Mouse (Mus musculus) kidney, adult 2 months (tissue): ENCODE data around the gene Abhd12b. TPM values are rescaled to one million over a fixed set of nuclear protein-coding genes. Genes with fewer than 3 reads are reported as not detected.
A peak's percentile ranks its signal among the peaks of the same experiment; 100 is the strongest.
"Not testable (repeated sequence)": the region's sequence is repeated elsewhere in the genome, so short reads cannot be mapped to it uniquely, and the experiment has no call there.

Source experiments
- DNase-seq: peaks from one replicate; pipeline ENCODE4 v3.0.0; 2021
- H3K27ac ChIP-seq: fragments of 200-500 bp; 2 replicates; pipeline ENCODE4 v1.5.1; 2012; ENCODE audit warnings: low read depth, low read length, control low read depth, inconsistent platforms; ENCODE audit not compliant: insufficient read depth
- H3K27me3 ChIP-seq: fragments of 200-500 bp; replicated peaks from 2 replicates; pipeline ENCODE4 v1.6.1; 2012; ENCODE audit warnings: mild to moderate bottlenecking, moderate library complexity, low read length, inconsistent platforms; ENCODE audit not compliant: control insufficient read depth, insufficient read depth
- H3K36me3 ChIP-seq: fragments of 200-500 bp; 2 replicates; pipeline ENCODE4 v1.6.1; 2012; ENCODE audit warnings: mild to moderate bottlenecking, moderate library complexity, low read length, inconsistent platforms; ENCODE audit not compliant: control insufficient read depth, insufficient read depth
- H3K4me1 ChIP-seq: fragments of 200-500 bp; 2 replicates; pipeline ENCODE4 v1.6.1; 2011; ENCODE audit warnings: low read length; ENCODE audit not compliant: control insufficient read depth, insufficient read depth
- H3K4me3 ChIP-seq: fragments of 200-500 bp; 2 replicates; pipeline ENCODE4 v1.5.1; 2011; ENCODE audit warnings: mild to moderate bottlenecking, low read depth, low read length, control low read depth; ENCODE audit not compliant: insufficient read depth
- CTCF ChIP-seq: fragments of 200-500 bp; conservative IDR thresholded peaks from 2 replicates; pipeline ENCODE4 v1.5.1; 2011; ENCODE audit warnings: low read depth, mild to moderate bottlenecking, control low read depth, low read length, moderate library complexity, mixed read lengths; ENCODE audit not compliant: insufficient read depth, insufficient read length
- POLR2A ChIP-seq: fragments of 200-500 bp; IDR thresholded peaks from one replicate; pipeline ENCODE4 v1.6.1; 2011; ENCODE audit warnings: low read depth, low read length, control low read depth
- WGBS: fragments of 180-500 bp; shearing (Covaris S2); methylation state at CpG from one replicate; pipeline ENCODE4 v1.1.7; 2018; 5-methylcytosine and 5-hydroxymethylcytosine counted together
- polyA plus RNA-seq: library from polyadenylated mRNA; depleted of rRNA; stranded (reverse); fragments of >200 nt; gene quantifications from 2 replicates; pipeline ENCODE4 v1.2.3, GENCODE M21; 2012

The Abhd12b gene
- polyA plus RNA-seq, 1 experiment, result not detected

DNA sequence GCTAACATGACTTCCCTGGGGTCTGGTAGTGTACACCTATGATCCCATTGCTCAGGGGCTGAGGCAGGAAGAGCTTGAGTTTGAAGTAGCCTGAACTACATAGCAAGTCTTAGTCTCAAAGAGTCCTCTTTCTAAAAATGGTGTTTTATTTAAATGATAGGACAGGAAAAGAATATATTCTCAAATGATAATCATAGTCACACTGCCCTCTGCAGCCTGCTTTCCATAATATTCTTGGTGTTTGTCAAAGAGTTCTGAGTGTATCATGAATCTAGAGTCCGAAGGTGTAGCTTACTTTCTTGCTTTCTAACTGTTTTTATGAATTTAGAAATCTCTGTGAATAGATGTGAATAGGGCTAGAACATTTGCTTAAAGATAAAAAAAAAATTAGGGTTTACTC is 16.0 kb downstream of the Abhd12b start:
- Histone ChIP-seq H3K4me3 (no peak overlapping the region), H3K27me3 (no peaks in the 10 kb centered on the region), H3K27ac (no peak overlapping the region), H3K36me3 (no peaks in the 10 kb centered on the region), H3K4me1 (no peaks in the 10 kb centered on the region)
- TF ChIP-seq POLR2A, result no peak
- no peak for TF ChIP-seq CTCF
- DNase-seq, result no peak
- 88% methylated on average over 1 of the region's 1 CpGs for WGBS

DNA sequence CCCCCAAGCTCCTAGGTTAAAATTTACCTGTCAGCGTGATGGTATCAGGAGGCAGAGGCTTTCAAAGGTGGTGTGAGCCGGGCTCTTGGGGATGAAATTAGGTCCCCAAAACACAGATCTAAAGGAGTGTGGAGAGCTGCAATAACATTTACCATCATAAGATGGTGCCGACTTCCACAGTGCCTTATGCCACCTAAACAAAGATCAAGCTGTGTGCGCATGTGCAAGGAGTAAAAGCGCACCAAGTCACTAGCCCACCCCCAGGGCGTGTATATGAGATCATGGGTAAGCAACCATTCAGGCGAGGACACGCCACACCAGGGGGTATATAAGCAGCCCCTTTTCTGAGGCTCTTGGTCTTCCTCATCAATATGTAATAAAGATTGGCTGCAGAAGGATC is 29.6 kb downstream of the Abhd12b start:
- DNase-seq, H3K4me1 ChIP-seq, H3K27me3 ChIP-seq, H3K4me3 ChIP-seq, H3K36me3 ChIP-seq, H3K27ac ChIP-seq: not testable (repeated sequence)
- WGBS, result 98% methylated on average over 8 of the region's 8 CpGs

DNA sequence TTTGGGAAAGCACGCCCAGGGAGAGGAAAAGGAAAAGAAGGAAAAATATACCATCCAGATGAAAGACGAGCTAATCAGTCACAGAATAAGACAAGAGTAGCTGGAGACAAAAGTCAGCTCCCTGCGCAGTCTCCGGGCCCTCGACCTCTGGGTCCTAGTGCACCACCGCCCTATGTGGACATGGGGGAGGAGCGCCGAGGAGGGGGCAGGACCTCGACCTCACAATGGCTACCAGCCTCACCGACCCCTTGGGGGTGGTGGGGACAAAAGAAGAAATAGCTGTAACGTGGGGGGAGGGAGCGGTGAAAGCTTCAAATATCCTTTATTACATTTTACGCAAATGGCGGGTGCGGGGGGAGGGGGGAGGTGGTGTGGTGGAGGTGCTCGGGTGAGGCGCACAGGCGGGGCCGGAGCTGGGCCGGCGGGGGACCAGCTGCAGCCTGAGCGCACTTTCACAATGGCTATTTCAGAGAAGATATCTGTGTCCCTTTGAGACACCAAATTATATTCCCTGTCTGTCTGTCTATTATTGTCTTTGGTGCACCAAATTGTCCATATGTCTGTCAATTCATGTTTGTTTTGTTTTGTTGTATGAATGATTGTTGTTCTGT is 30.3 kb downstream of the Abhd12b start:
- Histone ChIP-seq H3K4me3 (no peak overlapping the region), H3K27me3 (no peaks in the 10 kb centered on the region), H3K27ac (no peak overlapping the region), H3K36me3 (no peaks in the 10 kb centered on the region), H3K4me1 (no peaks in the 10 kb centered on the region)
- no peak for DNase-seq
- 90% methylated on average over 22 of the region's 22 CpGs for WGBS
- no peak for TF ChIP-seq POLR2A
- TF ChIP-seq CTCF, result no peak

DNA sequence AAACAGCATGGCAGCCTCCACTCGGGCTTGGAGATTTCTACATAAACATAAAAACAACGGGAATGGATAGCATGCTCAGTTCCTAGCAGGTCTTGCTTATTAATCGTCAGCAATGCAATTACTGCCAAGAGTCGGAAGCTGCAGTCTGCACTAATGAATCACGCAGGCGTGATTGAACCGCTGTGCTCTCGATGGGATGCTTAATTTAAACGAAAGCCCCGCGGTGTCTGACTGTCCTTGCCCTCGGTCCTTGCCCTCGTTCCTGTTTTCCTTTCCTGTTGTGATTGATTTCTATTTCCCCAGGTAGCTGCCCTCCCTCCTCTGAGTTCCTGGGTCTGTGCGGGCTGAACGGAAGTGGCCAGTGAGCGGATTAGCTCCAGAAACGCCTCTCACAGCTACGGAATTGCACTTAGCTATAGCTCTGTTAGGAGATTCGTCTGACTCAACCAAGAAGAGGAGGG is 38.4 kb downstream of the Abhd12b start:
- 19% methylated on average over 19 of the region's 19 CpGs for WGBS
- TF ChIP-seq POLR2A (no peak), CTCF (no peak)
- H3K27ac ChIP-seq, result no peak overlapping the region
- peak overlapping the region; percentile 12; the same call in 1 of the 2 replicates for H3K4me3 ChIP-seq
- H3K27me3 ChIP-seq, result no peaks in the 10 kb centered on the region
- no peaks in the 10 kb centered on the region for H3K36me3 ChIP-seq
- H3K4me1 ChIP-seq, result no peaks in the 10 kb centered on the region
- no peak for DNase-seq

DNA sequence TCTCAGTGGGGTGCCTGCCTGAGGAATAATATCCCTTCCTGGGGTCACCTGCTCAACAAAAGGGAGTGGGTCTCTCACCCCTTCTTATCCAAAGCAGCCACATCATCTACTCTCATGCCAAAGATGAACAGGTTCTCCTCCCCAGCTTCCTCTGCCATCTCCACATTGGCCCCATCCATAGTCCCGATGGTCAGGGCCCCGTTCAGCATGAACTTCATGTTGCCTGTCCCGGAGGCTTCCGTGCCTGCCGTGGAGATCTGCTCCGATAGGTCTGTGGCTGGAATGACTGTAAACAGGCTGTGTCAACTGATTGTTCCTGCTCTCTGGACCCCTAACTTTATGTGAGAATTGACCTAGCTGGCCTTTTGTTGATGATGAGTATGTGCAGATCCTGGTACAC is 41.5 kb downstream of the Abhd12b start:
- no peaks in the 10 kb centered on the region for H3K27me3 ChIP-seq
- no peak overlapping the region for H3K27ac ChIP-seq
- H3K4me1 ChIP-seq, result no peaks in the 10 kb centered on the region
- DNase-seq, result no peak
- H3K36me3 ChIP-seq, result no peaks in the 10 kb centered on the region
- TF ChIP-seq CTCF, result no peak
- TF ChIP-seq POLR2A, result no peak
- 95% methylated on average over 6 of the region's 6 CpGs for WGBS
- no peak overlapping the region for H3K4me3 ChIP-seq

DNA sequence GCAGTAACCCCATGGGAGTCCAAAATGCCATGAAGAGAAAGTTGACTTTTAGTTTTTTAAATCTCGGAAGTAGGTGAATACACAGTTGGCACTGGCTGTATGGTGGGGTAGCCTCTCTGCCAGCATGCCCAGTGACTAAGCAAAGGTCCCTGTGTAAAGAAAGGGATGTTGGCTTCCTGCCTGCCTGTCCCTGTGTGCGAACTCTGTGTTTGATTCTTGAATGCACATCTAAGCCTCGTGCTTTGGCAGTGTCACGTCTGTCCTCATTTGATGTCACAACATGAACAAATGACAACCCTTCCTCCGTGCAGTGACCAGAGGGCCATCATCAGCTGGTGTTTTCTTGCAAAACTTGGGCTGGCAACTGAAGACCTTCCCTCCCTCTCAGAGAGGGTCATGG is 42.4 kb downstream of the Abhd12b start:
- TF ChIP-seq CTCF, result no peak
- TF ChIP-seq POLR2A, result no peak
- DNase-seq, result no peak
- H3K4me3 ChIP-seq, result no peak overlapping the region
- H3K4me1 ChIP-seq, result no peaks in the 10 kb centered on the region
- no peaks in the 10 kb centered on the region for H3K27me3 ChIP-seq
- no peak overlapping the region for H3K27ac ChIP-seq
- WGBS, result 88% methylated on average over 5 of the region's 5 CpGs
- no peaks in the 10 kb centered on the region for H3K36me3 ChIP-seq

DNA sequence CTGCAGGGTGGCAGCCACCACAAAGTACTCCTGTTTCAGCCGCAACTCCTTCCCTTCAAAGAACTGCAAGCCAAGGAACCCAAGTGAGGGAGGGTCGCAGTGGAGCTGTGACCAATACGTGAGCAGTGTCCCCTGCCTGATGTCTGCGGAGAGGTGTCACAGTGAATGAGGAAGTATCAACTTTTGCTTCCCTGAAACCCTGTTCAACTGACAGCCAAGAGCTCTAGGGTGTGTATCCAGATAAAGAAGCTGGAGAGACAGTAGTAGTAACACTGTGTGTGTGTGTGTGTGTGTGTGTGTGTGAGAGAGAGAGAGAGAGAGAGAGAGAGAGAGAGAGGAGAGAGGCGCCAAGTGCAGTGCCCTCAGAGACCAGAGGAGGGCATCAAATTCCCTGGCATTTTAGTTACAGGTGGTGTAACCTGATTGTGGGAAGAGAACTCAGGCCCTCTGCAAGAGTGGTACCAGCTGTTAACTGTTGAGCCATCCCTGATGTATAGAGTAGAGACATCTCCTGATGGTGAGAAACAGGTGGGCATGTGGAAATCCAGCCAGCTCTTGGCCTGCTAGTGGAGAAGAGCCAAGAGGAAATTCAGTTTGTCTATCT is 48.1 kb downstream of the Abhd12b start:
- Histone ChIP-seq H3K36me3 (no peaks in the 10 kb centered on the region), H3K27me3 (no peaks in the 10 kb centered on the region), H3K4me1 (no peaks in the 10 kb centered on the region), H3K27ac (no peak overlapping the region), H3K4me3 (no peak overlapping the region)
- 82% methylated on average over 5 of the region's 5 CpGs for WGBS
- TF ChIP-seq CTCF, result peak; percentile 29; the same call in 1 of the 2 replicates
- no peak for TF ChIP-seq POLR2A
- no peak for DNase-seq

DNA sequence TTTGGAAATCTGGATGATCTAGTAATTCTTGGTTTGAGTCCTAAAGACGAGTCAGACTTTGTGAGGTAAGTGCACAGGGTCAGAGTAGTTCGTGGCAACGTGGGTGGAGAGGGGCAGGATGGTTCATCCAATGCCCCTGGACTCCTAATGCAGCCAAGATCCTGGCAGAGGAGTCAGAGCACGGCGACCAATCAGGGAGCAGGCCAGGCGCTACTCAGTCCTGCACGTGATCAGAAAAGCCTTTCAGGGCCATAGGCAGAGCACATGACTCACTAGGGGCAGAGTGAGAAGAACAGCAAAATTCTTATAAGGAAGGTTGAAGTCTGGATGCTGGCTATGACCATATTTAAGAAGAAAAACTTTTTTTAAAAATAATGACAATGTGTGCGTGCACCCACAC is 50.5 kb downstream of the Abhd12b start:
- no peaks in the 10 kb centered on the region for H3K4me1 ChIP-seq
- no peak overlapping the region for H3K27ac ChIP-seq
- H3K27me3 ChIP-seq, result no peaks in the 10 kb centered on the region
- no peak overlapping the region for H3K4me3 ChIP-seq
- H3K36me3 ChIP-seq, result no peaks in the 10 kb centered on the region
- TF ChIP-seq POLR2A (no peak), CTCF (no peak)
- DNase-seq, result no peak
- 82% methylated on average over 8 of the region's 8 CpGs for WGBS
